Mouse (Mus musculus) G1E (cell line): Measurements from ENCODE around the gene Otx1.

Experiments used
- GATA1 ChIP-seq: IDR thresholded peaks from 2 replicates; pipeline ENCODE4 v1.6.1; 2012; ENCODE audit warnings: borderline replicate concordance, low read length, inconsistent platforms, mixed read lengths
- TAL1 ChIP-seq: conservative IDR thresholded peaks from 2 replicates; pipeline ENCODE4 v1.6.1; 2012; ENCODE audit warnings: low read depth, low read length, inconsistent platforms, mixed read lengths

GRCm38 (mm10) chr11:22004331-22004841 is 1.7 kb upstream of the Otx1 start:
- TF ChIP-seq GATA1 (no peak), TAL1 (no peak)
